Mouse (Mus musculus) intestine, postnatal 0 days (tissue): Measurements from ENCODE around the gene Irf2bp2. TPM values are rescaled to one million over a fixed set of nuclear protein-coding genes. Genes with fewer than 3 reads are reported as not detected.

Experiments
- ATAC-seq: fragments of 200-750 bp; cut with Nextera tagmentation; 2 replicates; pipeline ENCODE4 v1.8.0; 2017; ENCODE audit warnings: mild to moderate bottlenecking, moderate TSS enrichment, moderate library complexity
- H3K27ac ChIP-seq: fragments of 300-500 bp; sonication (generic); 2 replicates; pipeline ENCODE4 v1.5.1; 2014; ENCODE audit warnings: mild to moderate bottlenecking, low read depth, low read length, moderate library complexity
- H3K27me3 ChIP-seq: fragments of 300-500 bp; sonication (generic); replicated peaks from 2 replicates; pipeline ENCODE4 v1.6.1; 2014; ENCODE audit warnings: low read length, mixed read lengths; ENCODE audit not compliant: control insufficient read depth, insufficient read depth
- H3K36me3 ChIP-seq: fragments of 300-500 bp; sonication (generic); 2 replicates; pipeline ENCODE4 v1.6.1; 2014; ENCODE audit warnings: mild to moderate bottlenecking, moderate library complexity; ENCODE audit not compliant: control insufficient read depth, insufficient read depth
- H3K4me1 ChIP-seq: fragments of 300-500 bp; sonication (generic); replicated peaks from 2 replicates; pipeline ENCODE4 v1.6.1; 2014; ENCODE audit warnings: antibody characterized with exemption, low read length, mixed read lengths; ENCODE audit not compliant: control insufficient read depth, insufficient read depth
- H3K4me2 ChIP-seq: fragments of 300-500 bp; sonication (generic); replicated peaks from 2 replicates; pipeline ENCODE4 v1.6.1; 2014; ENCODE audit warnings: low read depth, mild to moderate bottlenecking, moderate library complexity
- H3K4me3 ChIP-seq: fragments of 300-500 bp; sonication (generic); 2 replicates; pipeline ENCODE4 v1.5.1; 2014; ENCODE audit warnings: low read depth, low read length
- H3K9ac ChIP-seq: fragments of 300-500 bp; sonication (generic); 2 replicates; pipeline ENCODE4 v1.6.1; 2014; ENCODE audit warnings: mild to moderate bottlenecking, low read depth, low read length
- H3K9me3 ChIP-seq: fragments of 300-500 bp; sonication (generic); 2 replicates; pipeline ENCODE4 v1.6.1; 2016; ENCODE audit warnings: mixed run types; ENCODE audit not compliant: control insufficient read depth
- CTCF ChIP-seq: sonication (generic); IDR thresholded peaks from 2 replicates; pipeline ENCODE4 v1.5.1; 2016; ENCODE audit warnings: low read depth, mild to moderate bottlenecking, control low read depth, antibody characterized with exemption, moderate library complexity
- WGBS: fragments of 180-500 bp; shearing (Covaris S2); extraction: QIAGEN DNeasy Blood & Tissue Kit; methylation state at CpG from one replicate; pipeline ENCODE4 v1.1.7; 2014; 5-methylcytosine and 5-hydroxymethylcytosine counted together
- polyA plus RNA-seq: library from polyadenylated mRNA; unstranded; fragments of >200 nt; fragmentation: Nextera tagmentation; extraction: Ambion mirVana; gene quantifications from 2 replicates; pipeline ENCODE4 v1.2.1, GENCODE M21; 2015

The Irf2bp2 gene
- polyA plus RNA-seq, 1 experiment from 2014 or later: 13.3 TPM

- Histone ChIP-seq H3K36me3 (no peaks in the 10 kb centered on the region), H3K4me2 (no peak overlapping the region), H3K4me1 (0 out of 2 replicates have a peak, but pooled peaks cover 4% of the 10 kb centered on the region), H3K9me3 (no peaks in the 10 kb centered on the region), H3K27ac (no peak overlapping the region), H3K4me3 (no peak overlapping the region), H3K27me3 (no peaks in the 10 kb centered on the region), H3K9ac (no peak overlapping the region)
- no peak for ATAC-seq
- WGBS: 86% methylated on average over 4 of the region's 4 CpGs
- peak; percentile 26; the same call in 1 of the 2 replicates for TF ChIP-seq CTCF
Measured at GRCm38 (mm10) chr8:126561316-126561841, 32.4 kb downstream of the Irf2bp2 start.

- Histone ChIP-seq H3K27me3 (no peaks in the 10 kb centered on the region), H3K9me3 (no peaks in the 10 kb centered on the region), H3K9ac (no peak overlapping the region), H3K4me1 (0 out of 2 replicates have a peak, but pooled peaks cover 4% of the 10 kb centered on the region), H3K4me2 (no peak overlapping the region), H3K4me3 (no peak overlapping the region), H3K27ac (no peak overlapping the region; the same call in 1 of the 2 replicates), H3K36me3 (no peaks in the 10 kb centered on the region)
- 65% methylated on average over 13 of the region's 13 CpGs for WGBS
- TF ChIP-seq CTCF: no peak
- peak; percentile 76 for ATAC-seq
Measured at GRCm38 (mm10) chr8:126558400-126558953, 35.3 kb downstream of the Irf2bp2 start.

GRCm38 (mm10) chr8:126557403-126557802, 36.4 kb downstream of the Irf2bp2 start:
- no peak for TF ChIP-seq CTCF
- Histone ChIP-seq H3K27me3 (no peaks in the 10 kb centered on the region), H3K9ac (no peak overlapping the region), H3K9me3 (no peaks in the 10 kb centered on the region), H3K36me3 (no peaks in the 10 kb centered on the region), H3K4me2 (no peak overlapping the region), H3K4me1 (0 out of 2 replicates have a peak, but pooled peaks cover 4% of the 10 kb centered on the region), H3K27ac (no peak overlapping the region), H3K4me3 (no peak overlapping the region)
- 45% methylated on average over 9 of the region's 9 CpGs for WGBS
- peak; percentile 56 for ATAC-seq

GRCm38 (mm10) chr8:126556691-126557090, 37.1 kb downstream of the Irf2bp2 start:
- TF ChIP-seq CTCF: no peak
- Histone ChIP-seq H3K4me2 (no peak overlapping the region), H3K4me1 (0 out of 2 replicates have a peak, but pooled peaks cover 4% of the 10 kb centered on the region), H3K27ac (no peak overlapping the region), H3K9ac (no peak overlapping the region), H3K4me3 (no peak overlapping the region), H3K9me3 (no peaks in the 10 kb centered on the region), H3K27me3 (no peaks in the 10 kb centered on the region), H3K36me3 (no peaks in the 10 kb centered on the region)
- 83% methylated on average over 5 of the region's 5 CpGs for WGBS
- ATAC-seq: no peak

GRCm38 (mm10) chr8:126554741-126555140, 39.0 kb downstream of the Irf2bp2 start:
- Histone ChIP-seq H3K27ac (no peak overlapping the region), H3K27me3 (no peaks in the 10 kb centered on the region), H3K9me3 (no peaks in the 10 kb centered on the region), H3K4me3 (no peak overlapping the region), H3K4me2 (no peak overlapping the region), H3K36me3 (no peaks in the 10 kb centered on the region), H3K4me1 (0 out of 2 replicates have a peak, but pooled peaks cover 4% of the 10 kb centered on the region), H3K9ac (no peak overlapping the region)
- TF ChIP-seq CTCF: no peak
- 84% methylated on average over 4 of the region's 4 CpGs for WGBS
- no peak for ATAC-seq

- no peaks in the 10 kb centered on the region for H3K36me3 ChIP-seq
- 80% methylated on average over 4 of the region's 4 CpGs for WGBS
- ATAC-seq: no peak
- H3K4me1 ChIP-seq: no peaks in the 10 kb centered on the region
- H3K27me3 ChIP-seq: no peaks in the 10 kb centered on the region
- H3K27ac ChIP-seq: no peak overlapping the region
- no peaks in the 10 kb centered on the region for H3K9me3 ChIP-seq
- no peak for TF ChIP-seq CTCF
- no peak overlapping the region for H3K9ac ChIP-seq
- H3K4me3 ChIP-seq: no peak overlapping the region
- H3K4me2 ChIP-seq: no peak overlapping the region
Measured at GRCm38 (mm10) chr8:126551871-126552270, 41.9 kb downstream of the Irf2bp2 start.
